Mouse (Mus musculus) B cell, adult (primary cell): Measurements from ENCODE around the gene Sec16b. TPM values are rescaled to one million over a fixed set of nuclear protein-coding genes. Genes with fewer than 3 reads are reported as not detected.

Experiments used
- total RNA-seq: library from RNA; stranded (reverse); gene quantifications from 4 replicates; pipeline ENCODE4 v1.2.4, GENCODE M21; 2023; ENCODE audit not compliant: inconsistent age

Gene Sec16b
- 0.90 to 1.2 TPM (median 1.00 TPM) in 4 replicates for total RNA-seq

DNA sequence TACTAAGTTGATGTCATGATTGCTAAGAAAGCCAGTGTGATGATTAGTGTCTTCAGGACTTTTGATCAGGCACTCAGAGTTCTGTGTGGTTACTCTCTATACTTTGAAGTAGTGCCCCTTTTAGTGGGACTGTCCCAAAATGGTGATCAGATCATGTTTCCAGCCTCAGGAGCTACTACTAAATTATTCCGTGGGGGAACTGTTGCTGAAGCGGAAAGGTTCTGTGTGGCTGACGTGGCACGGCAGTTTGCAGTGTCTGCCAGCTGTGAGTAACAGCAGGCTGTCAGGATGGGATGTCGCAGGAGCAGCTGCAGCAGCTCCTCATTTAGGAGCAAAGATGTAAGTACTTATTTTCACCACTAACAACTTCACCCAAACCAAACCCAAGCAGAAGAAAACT lies at the start of gene Sec16b:
Sec16b (plus strand) TSS at position 207 of the 400 bp plus-strand sequence.

GRCm38 (mm10) chr1:157458421-157459208 lies 47.9 kb upstream of the Sec16b start, which contains the start of gene Cryzl2:
Gene Cryzl2, plus strand, starts transcription at chr1:157458577.

Other genes with a start within 250 kb of the Sec16b start
- gene Rasal2, start 94.1 kb upstream of the Sec16b start, total RNA-seq = 0.63 to 1.00 TPM (median 0.83 TPM) in 4 replicates
- 3.9 to 5.7 TPM (median 4.2 TPM) in 4 replicates for gene Cryzl2, start 48.2 kb upstream of the Sec16b start, total RNA-seq